Mouse (Mus musculus) mature B cell (primary cell): Measurements from ENCODE around the gene Itm2c.

ENCODE experiments used
- in situ Hi-C: fragments of 300-500 bp; cut with MboI; formaldehyde crosslinking; loops from 2 replicates; pipeline ENCODE4 v1.14.3; 2019

The Itm2c gene

GRCm38 (mm10) chr1:85933631-85934465 is 39.8 kb downstream of the Itm2c start:
- in situ Hi-C loops: no loop called here

GRCm38 (mm10) chr1:85934560-85934959 is 40.5 kb downstream of the Itm2c start:
- in situ Hi-C loops: no loop called here

- in situ Hi-C loops: no loop called here
These were observed 41.2 kb downstream of the Itm2c start for GRCm38 (mm10) chr1:85935148-85935852.

GRCm38 (mm10) chr1:85936265-85936664 is 42.2 kb downstream of the Itm2c start:
- in situ Hi-C loops: no loop called here

GRCm38 (mm10) chr1:85937323-85937722 is 43.2 kb downstream of the Itm2c start:
- in situ Hi-C loops: no loop called here

- in situ Hi-C loops: no loop called here
These were observed 48.2 kb downstream of the Itm2c start for GRCm38 (mm10) chr1:85942318-85942717.

- in situ Hi-C loops: no loop called here
These were observed 55.1 kb downstream of the Itm2c start for GRCm38 (mm10) chr1:85949085-85949684.

GRCm38 (mm10) chr1:85955150-85955549 is 61.1 kb downstream of the Itm2c start:
- in situ Hi-C loops: no loop called here

GRCm38 (mm10) chr1:85957290-85957689 is 63.2 kb downstream of the Itm2c start:
- in situ Hi-C loops: no loop called here

- in situ Hi-C loops: no loop called here
These were observed 64.0 kb downstream of the Itm2c start for GRCm38 (mm10) chr1:85957942-85958619.
